Mouse (Mus musculus) heart, postnatal 0 days (tissue): ENCODE data around the gene Rab4a.

Experiments
- CTCF ChIP-seq: IDR thresholded peaks from 2 replicates; pipeline ENCODE4 v1.5.1; 2016; ENCODE audit warnings: antibody characterized with exemption, control low read depth, low read depth
- EP300 ChIP-seq: IDR thresholded peaks from 2 replicates; pipeline ENCODE4 v1.6.1; 2016; ENCODE audit warnings: antibody characterized with exemption, low read depth

DNA sequence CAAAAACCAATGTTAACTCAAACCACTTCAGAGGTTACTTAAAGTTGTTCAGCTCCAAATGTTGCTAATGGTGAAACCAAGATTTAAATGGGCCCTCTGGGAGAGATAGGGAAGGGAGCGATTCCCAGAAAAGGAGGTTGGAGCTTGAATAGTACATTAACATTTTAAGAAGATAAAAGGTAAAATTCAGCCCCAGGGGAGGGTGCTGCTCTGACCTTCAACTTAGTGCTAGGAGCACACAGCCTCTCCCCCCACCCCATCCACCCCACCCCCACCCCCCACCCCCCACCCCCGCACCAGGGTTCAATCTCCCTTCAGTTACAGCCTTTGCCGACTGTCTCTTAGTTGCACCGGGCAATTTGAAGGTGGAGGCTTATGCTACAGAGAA, 43.9 kb upstream of the Rab4a start:
- TF ChIP-seq CTCF = no peak
- no peak for TF ChIP-seq EP300
